Mouse (Mus musculus): ENCODE data around the gene Ubxn11.

Gene Ubxn11

DNA sequence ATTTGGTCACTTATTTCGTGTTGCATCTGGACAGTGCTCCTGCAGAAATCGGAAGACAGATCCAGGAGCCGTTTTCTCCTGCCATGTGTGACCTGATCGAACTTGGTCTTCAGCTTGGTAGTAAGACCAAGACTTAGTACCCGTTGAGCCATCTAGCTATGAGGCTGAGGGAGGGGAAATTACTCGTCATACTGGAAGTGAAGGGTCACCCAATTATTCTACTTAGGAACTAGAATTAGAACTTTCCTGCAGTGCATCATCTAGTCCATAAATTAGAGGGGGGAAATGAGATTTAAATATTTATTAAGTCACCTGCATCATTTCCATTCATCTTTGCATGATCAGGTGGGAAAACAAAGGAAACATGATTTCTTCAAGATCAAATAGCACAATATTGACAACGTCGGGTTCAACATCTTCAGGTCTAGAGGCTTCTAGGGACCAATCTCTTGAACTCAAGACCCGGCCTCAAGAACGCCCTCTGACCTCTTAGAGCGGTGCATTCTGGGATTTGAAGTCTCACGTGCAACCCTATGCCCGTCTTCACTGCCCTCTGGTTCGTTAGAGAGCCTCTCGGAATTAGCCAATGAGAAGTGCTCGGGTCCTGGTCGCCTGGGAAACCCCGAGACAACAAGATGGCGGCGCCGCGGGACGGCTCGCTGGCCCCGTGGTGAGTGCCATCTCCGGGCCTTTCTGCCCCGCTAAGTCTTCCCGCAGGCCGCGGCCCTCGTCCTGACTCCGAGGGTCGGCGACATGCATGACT is at the start of gene Ubxn11:
Ubxn11 (plus strand) TSS at position 592 of the 763 bp plus-strand sequence.
- DNase-seq (ENCODE audit: low spot score) = peak; percentile 89

DNA sequence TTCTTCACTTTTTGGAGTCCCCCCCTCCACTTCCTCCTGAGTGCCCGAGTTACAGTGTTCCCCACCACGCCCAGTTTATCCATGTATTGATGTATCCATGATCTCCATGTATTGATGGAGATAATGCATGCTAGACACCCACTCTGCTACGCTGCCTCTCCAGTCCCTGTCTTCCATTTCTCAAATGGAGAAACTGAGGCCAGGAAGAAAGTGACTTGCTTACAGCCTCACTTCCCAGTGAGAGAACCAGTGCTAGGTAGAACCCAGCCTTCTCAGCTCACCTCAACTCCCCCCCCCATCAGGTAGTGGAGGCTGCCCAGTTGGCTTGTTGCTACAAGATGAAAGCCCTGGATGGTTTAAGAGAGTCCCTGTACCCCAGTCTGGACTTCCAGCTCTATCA is 48.8 kb upstream of the Ubxn11 start, which contains the start of gene Zfp683:
Zfp683 (plus strand) TSS at position 301 of the 400 bp plus-strand sequence.
- DNase-seq (ENCODE audit: low spot score) = no peak

DNA sequence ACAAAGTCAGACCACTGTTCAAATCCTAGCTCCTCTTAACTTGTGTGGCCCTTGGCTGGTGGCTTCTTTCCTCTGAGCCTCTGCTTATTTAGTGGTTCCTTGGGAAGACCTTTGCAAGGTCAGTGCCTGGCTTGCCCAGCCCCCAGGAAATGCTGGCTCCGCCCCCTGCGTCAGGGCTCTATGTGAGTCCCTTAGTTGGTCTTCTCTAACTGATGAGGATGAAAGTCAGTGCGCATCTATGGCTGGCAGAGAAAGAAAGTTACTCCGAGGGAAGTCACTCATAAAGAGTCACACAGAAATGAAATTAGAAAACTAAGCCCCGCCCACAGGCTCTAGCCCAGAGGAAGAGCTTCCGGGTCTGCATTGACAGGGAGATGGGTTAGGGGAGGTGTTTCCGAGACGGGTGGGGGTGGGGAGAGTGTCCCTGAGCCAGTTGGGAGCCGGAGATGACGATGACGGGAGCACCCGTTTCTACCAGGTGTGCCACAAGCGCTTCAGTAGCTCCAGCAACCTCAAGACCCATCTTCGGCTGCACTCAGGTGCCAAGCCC is 44.1 kb upstream of the Ubxn11 start:
- no peak for DNase-seq (ENCODE audit: low spot score)

DNA sequence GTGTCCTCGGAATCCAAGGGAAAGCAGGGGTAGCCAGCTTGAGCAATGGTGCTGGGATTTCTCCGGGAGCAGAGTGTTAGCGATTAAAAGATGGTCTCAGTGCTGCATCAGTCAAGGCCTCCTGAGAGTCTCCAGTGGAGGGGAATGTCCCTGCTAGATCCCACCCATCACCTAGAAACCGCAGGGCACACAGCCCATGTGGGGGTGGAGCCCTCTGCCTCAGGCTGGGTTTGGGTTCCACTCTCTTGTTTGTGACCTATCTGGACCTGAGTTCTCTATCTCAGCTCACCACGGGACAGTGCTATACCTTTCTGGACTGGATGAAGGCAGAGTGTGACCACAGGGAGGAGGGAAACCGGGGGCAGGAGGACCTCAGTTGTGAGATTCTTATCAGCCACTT is 43.5 kb upstream of the Ubxn11 start:
- DNase-seq (ENCODE audit: low spot score) = no peak

DNA sequence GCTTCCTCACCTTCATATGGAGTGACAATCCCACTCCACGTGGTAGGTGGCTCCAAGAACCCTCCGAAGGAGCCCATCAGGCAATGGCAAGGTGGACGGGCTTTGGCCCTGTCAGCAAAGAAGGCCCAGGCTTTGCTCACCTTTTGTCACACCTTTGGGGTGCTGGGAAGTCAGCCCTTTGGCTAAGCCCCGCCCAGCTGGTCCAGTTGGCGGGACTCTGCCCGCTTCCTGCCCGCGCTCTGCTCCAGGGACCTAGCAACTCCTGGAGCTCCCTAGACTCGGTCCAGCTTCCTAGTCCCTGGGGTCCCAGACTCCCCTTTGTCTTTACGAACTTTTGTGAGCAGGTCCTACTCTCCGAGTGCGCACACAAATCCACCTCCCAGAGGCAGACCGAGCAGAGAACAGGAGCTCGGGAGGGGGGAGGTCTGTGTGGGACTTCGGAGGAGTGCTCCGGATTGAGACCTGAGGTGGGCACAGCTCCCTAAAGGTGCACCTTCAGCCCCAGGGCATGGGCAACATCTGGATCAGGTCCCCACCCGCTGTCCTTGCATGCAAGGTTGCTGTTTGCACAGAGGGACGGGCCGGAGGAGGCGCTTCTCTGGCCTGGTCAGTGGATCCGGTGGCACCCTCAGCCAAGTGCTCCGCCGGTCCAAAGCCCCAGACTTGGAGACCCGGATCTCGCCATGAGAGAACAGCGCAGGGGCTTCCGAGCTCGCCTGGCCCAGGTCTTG is 42.1 kb upstream of the Ubxn11 start, which contains the start of gene Crybg2:
Crybg2 (plus strand) TSS at position 681 of the 731 bp plus-strand sequence.
- no peak for DNase-seq (ENCODE audit: low spot score)

DNA sequence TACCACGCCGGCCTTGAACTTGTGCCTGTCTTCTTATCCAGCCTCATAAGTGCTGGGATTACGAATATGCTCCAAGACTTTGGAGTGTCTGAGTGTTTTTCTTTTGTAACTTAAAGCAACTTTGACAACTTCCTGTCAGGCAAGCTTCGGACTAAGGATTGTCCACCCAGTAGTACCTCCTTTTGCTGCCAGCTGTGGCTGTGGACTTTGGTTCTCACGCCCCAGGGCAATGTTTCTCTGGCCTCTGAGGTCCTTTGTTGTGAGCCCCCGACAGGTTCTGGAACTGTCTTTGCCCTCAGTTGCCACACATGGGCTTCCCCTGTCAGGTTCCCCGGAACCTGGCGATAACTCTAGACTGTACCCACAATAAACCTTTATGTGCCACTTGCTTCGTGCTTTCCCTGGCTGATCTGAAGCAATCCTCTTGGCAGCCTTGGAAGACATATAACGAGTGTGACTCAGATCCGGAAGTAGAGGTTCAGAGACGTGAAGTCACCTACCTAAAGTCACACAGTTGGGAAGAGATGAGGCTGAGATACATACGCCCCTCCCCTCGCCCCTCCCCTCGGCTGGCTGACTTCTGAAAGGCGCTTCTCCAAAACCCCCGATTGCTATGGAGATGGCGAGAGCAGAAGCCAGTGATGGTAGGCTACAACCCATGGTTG is 41.1 kb upstream of the Ubxn11 start:
- no peak for DNase-seq (ENCODE audit: low spot score)

DNA sequence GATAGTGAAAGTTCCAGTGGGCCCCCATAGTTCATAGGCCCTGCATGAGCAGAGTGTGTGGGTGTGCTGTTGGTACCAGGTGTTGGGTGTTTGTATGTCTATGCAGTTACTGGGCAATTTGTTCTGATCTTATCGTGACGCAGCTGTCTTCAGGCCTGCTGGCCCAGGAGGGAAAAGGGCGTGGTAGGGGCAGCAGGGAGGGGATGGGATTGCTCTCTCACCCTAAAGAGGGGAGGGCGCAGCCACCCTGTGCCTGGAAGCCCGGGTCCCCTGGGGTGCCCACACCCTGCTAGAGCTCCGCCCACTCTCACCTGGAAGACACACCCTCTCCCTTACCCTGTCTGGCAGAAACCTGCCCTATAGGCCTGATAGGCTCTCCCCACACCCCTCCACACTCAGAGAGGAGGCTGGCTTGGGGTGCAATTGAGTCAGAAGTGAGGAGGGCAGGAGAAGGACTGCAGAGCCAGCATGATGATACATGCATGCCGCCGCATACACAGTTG is 40.4 kb upstream of the Ubxn11 start:
- DNase-seq (ENCODE audit: low spot score) = no peak

DNA sequence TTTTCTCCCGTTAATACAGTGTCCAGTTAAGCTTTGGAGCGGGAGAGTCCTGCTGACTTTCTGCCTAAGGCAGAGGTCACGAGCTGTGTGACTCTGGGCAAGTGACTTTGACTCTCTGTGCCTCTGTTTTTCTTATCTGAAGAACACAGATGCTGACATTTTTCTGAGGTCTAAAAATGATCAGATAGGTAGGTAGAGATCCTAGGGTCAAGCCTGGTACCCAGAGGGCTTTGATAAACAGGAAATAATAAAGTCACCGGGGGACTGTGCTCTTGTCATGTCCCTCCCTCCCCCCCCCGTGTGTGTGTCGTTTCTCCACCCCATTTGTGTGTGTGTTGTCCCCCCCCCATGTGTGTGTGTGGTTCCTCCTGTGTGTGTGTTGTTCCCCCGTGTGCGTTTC is 39.8 kb upstream of the Ubxn11 start:
- no peak for DNase-seq (ENCODE audit: low spot score)

DNA sequence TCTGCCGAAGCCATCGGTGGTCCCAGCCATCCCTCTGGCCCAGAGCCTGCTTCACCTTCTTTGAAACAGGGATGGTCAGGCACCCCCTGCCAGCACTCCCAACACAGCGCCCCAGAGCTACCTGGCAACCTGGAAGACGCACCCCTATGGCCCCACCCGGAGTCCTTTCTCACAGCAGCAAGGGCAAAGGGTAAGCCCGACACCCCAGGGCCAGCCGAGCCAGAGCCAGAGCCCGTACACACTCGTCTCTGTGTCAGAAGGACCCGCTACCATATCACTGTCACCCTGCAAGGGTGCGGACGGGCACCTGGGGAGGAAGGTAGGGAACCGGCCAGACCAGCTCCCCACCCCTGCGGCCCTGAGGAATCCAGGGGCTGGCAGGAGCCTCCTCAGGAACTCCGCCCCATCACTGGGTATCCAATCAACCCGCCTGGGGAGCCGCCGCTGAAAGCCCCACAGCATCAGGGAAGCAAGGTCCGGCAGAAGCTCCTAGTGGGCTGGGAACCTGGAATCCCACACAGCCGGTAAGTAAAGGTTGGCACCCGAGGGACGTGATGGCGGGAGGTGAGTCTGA is 36.9 kb upstream of the Ubxn11 start:
- no peak for DNase-seq (ENCODE audit: low spot score)

DNA sequence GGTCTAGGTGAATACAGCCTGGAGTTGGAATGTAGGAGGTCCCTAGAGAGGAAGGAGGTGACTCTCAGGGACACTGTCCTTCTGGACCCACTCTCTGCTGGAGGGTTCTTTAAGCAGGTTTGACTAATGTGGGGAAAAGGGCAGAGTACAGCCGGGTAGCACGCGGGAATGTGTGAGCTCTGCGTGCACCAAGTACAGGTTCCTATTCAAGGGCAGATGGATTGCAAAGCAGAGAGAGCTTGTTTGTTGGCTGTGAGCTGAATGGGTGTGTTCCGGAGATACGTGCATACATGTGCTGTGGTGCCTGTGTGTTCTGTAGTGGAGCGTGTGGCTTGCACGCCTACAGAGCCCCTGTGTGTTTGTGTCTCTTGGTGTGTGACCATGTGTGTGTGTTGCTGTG is 35.0 kb upstream of the Ubxn11 start:
- DNase-seq (ENCODE audit: low spot score) = no peak

DNA sequence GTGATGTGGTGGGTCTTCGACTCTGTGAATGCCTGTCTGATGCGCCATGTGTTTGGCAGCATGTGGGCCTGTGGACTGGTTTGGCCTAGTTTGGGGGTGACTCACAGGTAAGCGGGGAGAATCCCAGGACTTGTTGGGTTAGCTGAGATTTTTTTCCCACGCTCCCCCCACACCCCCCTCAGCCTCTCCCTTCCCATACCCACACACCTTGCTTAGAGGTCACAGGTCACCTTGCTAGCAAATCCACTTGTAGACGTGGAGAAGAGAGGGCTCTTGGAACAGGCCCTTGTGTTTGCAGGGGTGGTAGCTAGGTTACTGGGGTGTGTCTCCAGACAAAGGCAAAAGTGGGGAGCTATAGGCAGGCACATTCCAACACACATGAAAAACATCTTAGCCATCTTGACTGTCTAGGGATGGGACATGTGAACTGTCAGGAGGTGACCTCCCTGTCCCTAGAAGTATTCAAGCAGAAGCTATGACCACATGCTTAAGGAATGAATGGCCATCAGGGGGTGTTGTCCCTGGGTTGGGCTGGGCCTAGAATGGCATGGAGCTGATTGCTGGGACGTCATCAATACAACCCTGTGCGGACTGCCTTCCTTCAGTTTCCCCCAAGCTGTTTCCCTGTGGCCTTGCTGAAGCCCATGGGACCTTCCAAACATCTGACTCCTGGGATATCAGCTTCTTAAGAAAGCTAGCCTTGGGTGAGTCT is 34.4 kb upstream of the Ubxn11 start:
- DNase-seq (ENCODE audit: low spot score) = no peak

DNA sequence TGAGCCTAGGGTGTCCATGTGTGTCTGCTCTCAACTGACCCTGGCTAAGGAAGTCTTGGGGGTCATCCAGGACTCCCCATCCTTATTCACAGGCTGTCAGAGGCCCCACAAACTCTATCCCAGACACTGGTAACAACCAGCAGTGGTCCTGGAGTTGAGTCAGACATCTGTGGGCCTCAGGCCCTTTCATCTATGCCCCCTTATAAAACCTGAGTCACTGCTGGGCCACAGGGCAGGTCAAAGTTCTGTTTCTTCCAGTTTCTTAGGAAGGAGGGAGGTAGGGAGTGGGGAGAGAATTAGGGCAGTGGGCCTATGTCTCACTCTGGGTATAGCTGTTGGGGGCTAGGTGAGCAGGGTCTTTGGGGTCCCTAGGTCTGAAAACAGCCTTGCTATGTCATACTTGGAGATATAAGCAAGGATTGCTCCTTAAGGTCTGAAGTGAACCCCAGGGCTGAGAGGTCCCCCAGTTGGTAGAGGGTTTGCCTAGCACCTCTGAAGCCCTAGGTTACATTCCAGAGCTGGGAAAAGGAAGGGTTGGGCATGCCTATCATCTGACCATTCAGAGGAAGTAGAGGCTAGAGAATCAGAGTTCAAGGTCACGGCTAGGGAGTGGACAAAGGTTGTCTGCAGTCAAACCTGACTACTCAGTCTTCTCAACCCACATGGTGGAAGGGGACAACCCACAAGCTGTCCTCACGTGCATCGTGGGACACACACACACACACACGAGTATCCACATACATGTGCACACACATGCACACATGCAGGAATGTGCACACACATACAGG is 33.4 kb upstream of the Ubxn11 start:
- DNase-seq (ENCODE audit: low spot score) = no peak

DNA sequence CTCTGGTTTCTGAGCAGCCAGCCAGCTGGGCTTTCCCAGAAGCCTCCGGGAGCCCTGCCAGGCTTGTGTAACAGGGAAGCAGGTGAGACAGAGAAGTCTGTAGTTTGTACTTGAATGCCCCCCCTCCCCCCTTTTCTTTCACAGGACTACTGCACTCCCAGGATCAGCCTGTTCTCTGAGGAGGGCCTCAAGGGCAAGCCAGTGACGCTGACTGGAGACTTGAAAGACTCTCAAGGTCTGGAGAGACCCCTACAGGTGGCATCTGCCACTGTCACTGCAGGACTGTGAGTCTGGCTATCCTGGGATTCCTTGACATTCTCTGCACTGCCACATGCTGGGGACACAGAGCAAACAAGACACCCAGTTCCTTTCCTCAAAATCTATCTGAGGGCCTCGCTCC is 23.7 kb upstream of the Ubxn11 start:
- DNase-seq (ENCODE audit: low spot score) = peak; percentile 7

DNA sequence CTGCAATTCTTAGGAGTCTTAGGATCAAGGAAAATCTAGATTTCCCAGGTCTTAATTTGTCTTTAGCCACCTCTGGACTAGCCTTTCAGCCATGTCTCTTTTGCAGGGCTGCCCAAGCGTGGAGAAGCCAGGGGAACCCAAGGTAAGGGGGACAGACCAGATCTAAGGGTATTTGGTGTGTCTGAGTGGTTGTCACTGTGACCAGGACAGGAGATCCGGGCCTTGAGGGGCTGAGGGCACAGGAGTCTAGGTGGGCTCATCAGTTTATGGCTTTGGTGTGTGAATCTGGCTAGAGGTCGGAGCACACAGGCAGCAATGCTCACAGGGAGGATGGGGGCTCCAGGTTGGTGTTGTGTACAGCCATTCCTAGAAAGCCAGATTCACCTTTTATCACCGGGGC is 21.7 kb upstream of the Ubxn11 start:
- no peak for DNase-seq (ENCODE audit: low spot score)

DNA sequence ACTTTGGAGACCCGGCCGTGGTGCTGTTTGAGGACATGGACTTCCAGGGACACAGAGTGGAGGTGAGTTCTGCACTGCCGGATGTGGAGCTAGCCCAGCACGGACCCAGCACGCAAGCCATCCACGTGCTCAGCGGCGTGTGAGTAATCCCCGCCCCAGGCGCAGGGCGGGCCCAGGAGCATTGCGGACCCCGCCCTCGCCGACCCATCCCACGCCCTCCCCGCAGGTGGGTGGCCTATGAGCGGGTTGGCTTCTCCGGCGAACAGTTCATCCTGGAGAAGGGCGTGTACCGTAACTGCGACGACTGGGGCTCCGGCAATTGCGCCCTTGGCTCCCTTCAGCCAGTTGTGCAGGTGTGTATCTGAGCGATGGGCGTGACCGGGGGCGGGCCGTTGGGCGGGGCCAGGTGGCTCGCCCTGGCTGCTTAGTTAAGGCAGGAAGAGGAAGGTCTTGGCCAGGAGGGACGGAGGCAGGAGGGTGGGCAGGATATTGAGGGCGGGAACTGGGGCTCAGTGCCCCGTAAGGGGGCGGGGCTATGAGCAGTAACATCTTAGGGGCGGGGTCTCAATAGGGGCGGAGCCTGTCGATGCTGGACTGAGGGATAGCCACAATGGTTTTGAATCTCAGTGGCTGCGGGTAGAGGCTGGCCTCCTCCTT is 20.5 kb upstream of the Ubxn11 start:
- DNase-seq (ENCODE audit: low spot score) = no peak

DNA sequence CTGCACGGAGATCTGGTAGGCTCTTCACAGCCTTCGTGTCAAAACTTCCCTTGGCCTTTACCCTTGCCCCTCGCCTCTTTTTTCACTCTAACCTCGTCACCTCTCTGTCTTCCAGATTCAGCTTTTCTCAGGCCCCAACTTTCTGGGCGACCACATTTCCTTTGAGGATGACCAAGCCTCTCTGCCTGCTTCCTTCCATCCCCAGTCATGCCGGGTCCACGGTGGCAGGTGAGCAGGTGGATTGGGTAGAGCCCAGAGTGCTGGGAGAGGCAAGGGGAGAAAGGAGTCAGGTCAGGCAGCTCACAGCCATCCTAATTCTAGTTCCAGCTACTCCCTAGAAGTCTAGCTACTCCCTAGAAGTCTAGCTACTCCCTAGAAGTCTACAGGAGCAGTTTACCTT is 19.9 kb upstream of the Ubxn11 start:
- DNase-seq (ENCODE audit: low spot score) = no peak

DNA sequence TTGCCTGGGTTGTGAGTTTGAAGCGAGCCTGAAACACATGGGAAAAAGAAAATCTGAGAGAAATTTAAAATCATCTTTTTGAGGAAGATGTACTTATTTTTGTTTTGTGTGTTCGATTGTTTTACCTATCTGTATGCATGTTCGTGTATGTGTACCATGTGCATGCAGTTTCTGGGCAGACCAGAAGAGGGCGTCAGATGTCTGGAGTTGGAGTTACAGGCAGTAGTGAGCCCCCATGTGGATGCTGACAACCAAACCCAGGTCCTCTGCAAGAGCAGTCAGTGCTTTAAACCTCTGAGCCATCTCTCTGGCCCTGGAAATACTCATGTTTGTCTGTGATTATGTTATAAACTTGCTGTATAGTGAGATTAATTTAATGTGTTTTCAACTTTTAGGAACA is 17.4 kb upstream of the Ubxn11 start:
- DNase-seq (ENCODE audit: low spot score) = no peak

DNA sequence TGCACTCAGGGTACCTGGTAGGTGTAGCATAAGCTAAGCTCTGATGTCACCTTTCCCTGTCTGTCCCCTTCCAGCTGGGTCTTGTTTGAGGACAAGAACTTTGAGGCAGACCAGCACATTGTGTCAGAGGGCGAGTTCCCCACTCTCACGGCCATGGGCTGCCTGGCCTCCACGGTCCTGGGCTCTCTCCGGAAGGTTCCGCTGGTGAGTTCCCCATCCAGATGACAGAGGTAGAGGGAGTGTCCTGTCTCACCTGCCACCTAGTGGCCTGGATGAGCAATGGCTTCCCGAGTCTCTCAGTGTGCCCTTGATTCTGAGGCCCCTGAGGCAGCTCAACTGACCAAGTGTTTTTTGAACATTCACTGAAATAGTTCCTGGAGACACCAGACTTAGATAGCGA is 15.0 kb upstream of the Ubxn11 start:
- DNase-seq (ENCODE audit: low spot score) = peak; percentile 21

DNA sequence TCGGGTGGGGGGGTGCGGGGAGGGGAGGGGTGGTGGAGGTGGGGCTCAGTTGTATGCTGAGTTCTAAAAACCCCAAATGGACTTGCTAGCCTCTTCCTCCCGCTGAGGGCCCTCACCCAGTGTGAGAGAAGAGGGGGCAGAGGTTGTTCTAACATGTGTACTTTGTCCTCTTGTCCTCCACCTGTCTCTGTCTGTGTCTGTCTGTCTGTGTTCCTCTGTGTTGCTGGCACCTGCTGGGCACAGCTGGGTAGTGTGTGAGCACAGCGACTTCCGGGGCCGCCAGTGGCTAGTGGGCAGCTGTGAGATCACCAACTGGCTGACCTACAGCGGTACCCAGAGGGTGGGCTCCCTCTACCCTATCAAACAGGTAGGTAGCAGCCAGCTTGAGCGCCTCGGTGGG is 13.3 kb upstream of the Ubxn11 start:
- no peak for DNase-seq (ENCODE audit: low spot score)

Data from adipocyte (in vitro differentiated cells).